Mouse (Mus musculus) frontal cortex, postnatal 14 days (tissue): ENCODE measurements at regions not wholly inside any gene's neighbourhood (a gene's known extent, or its start where the extent isn't known, plus 50 kb on each side); places are given as distances from the start of the nearest gene placed in this dataset.

ENCODE experiments used
- DNase-seq, 2 experiments: peaks; one replicate each; pipeline ENCODE4 v3.0.0; 2022; ENCODE audit warnings: low spot score in 2 of 2

DNA sequence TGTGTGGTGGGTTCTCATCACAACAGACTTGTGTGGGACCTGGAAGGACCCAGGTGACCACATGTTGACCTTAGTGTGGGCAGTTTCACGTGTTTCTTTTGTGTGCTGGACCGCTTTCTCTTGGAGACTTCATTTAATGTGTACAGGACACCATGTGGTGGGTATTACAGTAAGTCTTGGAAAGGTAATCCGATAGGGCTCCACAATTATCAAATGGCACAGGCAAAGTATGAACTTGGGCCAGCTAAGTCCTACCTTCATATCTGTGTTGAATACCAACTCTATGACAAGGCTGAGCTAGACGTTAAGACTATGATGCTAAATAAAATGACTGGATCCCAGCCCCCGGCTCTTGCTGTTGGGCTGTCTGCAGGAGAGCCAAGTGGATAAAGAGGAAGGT lies 173.5 kb downstream of the 1500009L16Rik start:
- no peak for DNase-seq

DNA sequence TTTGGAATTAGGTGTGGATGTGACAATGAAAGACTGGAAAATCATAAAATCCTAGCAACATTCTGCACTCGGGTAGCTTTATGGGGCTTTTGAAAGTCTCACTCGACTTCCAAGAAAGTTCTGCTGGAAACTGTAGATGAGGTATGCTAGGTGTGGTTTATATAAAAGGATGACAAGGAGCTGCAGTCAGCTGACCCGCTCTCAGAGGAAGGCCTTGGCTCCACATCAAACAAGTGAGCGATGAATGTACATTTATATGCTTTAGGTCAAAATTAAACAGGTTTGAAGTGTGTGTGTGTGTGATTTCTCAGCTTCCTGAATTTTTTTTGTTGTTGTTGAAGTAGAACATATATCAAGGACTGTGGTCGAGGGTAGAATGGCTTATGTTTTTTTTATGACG lies 174.9 kb downstream of the 1500009L16Rik start:
- no peak for DNase-seq

DNA sequence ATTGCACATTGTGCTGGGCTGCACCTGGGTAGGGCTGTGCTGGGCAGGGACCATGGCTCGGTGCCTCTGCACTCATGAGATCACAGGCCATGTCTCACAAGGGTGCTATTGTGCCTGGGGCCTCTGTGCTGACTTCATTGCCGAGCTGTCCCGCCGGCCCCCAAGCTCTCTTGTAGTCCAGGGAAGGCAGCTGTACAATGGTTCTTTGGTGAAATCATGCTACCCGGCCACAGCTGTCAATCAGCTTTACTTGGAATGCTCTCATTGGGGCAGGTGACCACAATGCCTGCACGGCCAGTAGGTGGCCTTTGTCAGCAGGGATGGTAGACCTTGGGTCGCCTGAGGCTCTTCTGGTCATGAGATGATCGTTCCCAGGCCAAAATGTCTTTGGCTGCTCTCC lies 184.1 kb downstream of the 1500009L16Rik start:
- DNase-seq: no peak

DNA sequence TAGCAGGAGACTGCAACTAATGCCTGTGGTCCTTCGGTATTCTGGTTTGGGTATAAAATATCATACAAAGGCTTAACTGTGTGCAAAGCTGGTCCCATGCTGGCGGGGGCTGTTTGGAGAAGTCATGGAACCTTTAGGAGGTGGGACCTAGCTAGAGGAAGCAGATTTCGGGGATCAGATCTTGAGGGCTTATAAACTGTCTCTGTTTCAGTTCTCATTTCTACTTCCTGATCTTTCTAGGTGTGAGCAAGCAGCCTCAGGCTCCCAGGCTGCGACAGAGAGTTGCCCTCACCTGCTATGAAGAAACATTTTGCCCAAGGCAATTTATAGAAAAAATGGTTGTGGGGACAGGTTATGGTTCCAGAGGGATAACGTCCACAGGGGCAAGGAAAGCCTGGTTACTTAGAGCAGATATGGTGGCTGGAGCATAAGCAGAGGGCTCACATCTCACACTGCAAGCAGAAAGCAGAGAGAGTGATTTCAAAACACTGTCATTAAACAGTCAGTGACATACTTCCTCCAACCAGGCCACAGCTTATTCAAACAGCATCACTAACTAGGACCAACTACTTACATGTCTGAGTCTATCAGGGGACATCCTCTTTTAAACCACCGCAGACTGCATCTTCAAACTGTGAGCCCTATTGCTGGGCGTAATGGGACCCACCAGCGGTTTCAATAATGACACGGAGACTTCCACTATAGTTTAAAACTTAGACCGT lies 188.1 kb downstream of the 1500009L16Rik start:
- no peak for DNase-seq

DNA sequence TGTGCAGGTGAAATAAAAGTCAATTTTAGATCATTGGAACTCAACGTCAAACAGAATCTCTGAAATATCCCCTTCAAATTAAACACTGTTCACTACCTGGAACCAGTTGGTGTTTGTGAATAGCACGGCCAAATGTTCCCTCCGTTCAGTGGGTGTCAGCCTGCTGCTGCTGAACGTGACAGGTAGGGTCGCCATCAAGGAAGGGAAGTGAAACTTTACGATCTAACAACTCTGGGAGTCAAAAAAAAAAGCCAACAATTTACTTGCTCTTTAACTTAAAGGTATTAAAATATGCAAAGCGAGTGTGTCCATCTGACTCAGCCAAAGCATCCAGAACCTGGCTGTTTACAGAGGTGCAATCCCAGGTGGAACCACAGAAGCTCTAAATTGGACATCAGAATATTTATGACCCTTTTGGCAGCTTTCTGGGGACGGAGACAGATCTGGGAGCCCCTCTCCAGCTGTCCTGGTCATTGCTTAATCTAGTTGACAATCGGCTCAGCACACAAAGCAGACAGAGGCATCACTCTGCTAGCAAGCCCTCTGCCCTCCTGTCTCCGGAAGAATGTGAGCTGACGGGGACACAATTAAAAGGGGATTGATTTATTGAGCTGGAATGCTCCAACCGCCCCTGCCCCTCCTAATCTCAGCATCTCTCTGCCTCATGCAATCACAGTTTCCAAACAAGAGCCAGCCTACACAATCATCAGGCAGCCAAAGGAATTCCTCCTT lies 191.9 kb downstream of the 1500009L16Rik start:
- no peak for DNase-seq

DNA sequence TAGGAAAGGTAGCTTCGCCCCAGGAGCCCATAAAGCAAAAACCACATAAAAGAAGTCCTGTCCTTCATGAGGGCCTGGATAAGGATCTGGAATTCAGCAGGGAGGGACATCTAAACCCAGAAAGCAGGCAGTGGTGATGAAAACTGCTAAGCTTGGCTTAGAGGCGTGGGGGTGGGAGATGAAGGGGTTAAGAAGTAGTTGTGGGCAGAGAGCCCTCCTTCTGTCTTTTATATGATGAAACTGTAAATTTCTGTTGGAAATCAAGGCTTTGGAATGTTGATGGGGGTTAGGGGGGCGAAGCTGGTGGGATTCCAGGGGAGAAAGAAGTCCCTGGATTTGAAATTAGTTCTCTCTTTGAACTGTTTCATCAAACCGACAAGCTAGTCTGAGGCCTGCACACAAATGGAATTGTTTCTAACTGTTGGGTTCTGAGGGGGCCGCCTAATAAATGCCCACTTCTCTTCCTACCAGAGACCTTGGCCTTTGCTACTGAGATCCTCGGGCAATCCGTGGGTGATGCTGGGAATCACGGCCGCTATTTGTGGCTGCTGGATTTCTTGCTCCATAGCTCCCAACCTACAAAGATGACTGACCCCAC lies 192.6 kb downstream of the 1500009L16Rik start:
- DNase-seq: no peak

DNA sequence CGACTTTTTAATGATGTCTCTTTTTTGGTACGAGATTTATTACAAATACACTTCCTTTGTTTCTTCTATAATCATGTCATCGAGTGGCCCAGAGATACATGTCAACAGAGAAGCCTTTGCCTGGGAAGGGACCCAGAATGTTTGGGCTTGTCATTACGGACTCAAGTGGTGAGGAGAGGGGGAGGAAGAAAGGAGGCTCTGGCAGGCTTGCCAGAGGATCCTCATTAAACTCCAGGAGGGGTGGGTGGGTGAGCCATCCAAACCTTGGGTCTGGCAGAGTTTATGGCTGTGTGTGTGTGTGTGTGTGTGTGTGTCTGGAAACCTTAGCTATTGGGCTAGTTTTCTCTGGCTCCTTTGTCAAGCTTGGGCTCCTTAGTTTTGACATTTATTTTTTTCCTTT lies 204.3 kb downstream of the 1500009L16Rik start:
- no peak for DNase-seq

DNA sequence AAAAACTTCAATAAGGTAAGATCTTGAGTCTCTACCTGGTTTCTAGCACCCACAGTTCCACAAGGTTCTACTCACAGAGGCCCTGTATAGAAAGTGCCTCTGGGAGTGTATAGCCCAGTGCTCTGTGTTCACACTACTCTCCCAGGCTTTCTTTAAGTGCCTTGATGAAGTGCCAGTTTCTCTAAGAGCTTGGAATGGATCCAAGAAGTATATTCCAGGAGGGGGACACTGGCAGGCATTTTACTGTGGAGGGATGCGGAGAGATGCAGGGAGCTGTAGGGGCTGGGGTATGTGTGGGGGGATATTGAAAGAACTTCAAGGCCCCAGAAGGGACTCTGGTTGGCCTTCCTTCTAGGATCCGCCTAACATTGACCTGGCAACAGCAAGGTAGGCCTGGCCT lies 204.9 kb downstream of the 1500009L16Rik start:
- no peak for DNase-seq

DNA sequence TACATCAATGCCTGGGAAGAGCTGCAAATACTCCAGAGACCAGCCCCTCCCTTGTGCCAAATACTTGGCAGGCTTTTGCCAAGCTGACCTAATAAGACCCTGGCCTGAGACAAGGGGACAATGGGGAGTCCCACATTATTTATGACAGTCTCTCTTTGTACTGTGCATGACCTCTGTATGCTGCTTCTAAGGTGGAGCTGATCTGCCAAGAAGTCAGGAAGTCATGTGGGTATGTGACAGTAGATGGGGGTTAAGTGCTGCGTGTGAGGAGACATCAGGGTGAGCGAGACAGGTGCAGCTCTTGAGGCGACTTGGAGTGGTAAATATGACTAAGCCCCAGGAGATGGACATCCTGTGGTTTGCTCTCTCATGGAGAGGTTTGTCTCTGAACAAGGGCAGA lies 209.1 kb downstream of the 1500009L16Rik start:
- no peak for DNase-seq

DNA sequence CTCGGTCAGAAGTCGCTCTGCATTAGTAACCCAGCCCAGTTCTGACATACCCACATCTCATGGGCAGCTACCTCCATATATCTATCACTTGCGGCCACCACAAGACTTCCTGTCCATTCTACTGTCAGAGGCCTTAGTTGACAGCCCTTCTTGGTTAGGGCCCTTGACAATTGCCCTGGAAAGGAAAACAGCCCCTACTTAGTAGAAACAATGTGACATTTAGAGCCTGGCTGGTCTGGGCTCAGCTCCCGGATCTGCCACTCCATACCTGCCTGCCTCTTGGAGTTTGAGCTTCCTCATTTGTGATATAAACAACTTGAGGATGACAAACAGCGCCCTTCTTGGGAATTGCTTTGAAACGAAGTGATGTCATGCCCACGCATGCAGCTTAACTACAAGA lies 210.5 kb downstream of the 1500009L16Rik start:
- no peak for DNase-seq

DNA sequence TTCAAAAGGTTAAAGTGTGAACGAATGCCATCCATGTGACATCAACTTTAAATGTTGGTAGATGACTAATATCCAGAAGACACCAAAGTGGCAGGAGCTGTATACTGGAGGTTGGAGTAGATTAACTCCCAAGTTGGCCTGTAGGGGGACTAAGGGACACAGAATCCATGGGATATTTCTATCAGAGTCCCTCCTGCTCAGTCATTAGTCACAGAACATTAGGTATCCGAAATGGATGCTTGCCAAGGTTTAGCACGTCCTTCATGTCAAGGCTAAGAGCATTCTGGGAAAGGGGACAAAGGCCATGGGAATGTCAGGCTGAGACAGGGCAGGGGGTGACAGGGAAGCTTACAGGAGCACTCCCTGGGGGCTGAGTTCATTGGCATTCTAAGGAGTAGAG lies 211.8 kb downstream of the 1500009L16Rik start:
- DNase-seq: no peak

DNA sequence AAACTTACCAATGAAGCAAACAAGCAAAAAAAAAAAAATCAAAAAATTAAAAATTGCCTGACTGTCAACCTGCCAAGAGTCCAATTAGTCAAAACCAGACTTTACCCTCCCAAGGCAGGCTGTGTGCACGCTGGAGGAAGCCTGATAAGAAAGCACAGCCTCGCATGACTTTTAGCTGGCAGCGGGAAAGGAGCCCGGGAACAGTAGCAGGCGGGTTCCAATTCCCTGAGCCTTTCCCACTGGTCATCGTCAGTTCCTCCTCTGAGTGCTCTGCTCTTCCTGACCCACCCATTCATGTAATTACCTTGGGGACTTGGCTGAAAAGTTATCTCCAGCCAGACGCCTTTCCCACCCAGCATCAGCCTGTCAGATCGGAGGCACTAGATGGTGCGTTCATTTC lies 214.5 kb downstream of the 1500009L16Rik start:
- DNase-seq: no peak

DNA sequence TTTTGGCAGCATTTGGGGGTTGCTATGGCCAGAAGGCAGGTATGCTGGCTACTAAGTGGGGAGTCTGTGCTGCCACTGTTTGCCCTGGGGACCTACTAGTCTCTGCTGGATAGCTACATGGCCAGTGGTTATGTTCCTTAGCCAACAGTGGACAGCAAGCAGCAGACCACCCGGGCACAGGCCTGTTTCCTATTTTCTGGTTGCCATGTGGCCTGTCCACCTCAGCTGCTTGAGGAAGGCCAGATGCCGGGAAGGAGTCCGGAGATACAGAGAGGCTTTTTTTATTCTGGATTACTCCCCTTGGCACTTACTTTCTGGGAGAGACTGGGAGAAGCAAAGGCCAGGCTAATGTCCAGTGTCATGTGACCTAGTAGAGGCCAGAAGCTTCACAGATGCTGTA lies 219.4 kb downstream of the 1500009L16Rik start:
- DNase-seq: no peak

DNA sequence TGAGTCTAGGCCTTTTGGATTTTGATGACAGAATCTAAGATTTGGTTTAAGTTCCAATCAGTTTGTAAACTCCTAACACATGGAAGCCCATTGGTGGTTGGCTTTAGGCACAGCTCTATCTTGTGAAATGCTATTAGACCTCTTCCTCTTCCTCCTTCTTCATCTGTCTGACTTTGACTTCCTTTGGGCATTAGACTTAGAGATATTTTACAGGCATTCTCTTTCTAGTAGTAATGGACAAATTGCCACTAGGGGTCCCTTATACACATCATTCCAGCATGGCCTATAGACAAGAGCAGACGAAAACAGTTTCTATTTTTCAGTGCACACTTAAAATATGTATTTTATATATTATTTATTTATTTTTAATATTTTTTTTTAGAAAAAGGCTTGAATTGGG lies 221.5 kb downstream of the 1500009L16Rik start:
- DNase-seq: no peak

DNA sequence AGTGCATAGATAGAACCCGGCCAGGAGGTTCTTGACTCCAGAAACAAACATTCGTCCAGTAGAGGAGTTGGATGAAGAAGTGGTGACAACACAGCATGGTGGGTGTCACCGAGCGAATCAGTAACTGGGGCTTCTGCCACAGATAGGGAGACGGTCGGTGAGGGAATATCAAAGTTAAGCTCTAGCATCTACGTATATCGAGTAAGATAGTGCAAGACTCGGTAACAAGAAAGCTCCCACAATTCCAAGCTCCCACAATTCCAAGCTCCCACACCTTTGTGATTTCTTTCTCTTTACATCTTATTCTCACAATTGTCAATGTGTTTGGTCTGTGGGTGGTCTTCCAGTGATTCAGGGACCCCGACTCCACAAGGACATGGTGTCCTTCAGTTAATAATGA lies 222.2 kb downstream of the 1500009L16Rik start:
- no peak for DNase-seq

DNA sequence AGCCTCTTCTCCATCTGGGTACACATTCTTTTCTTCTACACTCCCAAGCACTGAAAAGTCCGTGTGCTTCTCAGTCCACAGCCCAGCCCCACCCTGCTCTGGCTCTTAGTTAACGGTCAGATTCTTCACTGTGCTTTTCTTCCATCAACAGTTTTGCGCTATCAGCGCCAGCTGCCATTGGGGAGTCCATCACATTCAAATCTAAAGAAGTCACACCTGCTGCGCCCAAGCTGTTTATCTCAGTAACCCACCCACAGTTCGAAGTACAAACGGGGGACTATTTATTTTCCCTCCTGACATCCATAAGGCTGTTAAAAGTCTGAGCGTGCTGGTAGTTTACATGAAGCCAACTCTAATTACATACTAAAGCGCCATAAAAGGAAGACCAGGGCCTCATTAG lies 222.8 kb downstream of the 1500009L16Rik start:
- no peak for DNase-seq

DNA sequence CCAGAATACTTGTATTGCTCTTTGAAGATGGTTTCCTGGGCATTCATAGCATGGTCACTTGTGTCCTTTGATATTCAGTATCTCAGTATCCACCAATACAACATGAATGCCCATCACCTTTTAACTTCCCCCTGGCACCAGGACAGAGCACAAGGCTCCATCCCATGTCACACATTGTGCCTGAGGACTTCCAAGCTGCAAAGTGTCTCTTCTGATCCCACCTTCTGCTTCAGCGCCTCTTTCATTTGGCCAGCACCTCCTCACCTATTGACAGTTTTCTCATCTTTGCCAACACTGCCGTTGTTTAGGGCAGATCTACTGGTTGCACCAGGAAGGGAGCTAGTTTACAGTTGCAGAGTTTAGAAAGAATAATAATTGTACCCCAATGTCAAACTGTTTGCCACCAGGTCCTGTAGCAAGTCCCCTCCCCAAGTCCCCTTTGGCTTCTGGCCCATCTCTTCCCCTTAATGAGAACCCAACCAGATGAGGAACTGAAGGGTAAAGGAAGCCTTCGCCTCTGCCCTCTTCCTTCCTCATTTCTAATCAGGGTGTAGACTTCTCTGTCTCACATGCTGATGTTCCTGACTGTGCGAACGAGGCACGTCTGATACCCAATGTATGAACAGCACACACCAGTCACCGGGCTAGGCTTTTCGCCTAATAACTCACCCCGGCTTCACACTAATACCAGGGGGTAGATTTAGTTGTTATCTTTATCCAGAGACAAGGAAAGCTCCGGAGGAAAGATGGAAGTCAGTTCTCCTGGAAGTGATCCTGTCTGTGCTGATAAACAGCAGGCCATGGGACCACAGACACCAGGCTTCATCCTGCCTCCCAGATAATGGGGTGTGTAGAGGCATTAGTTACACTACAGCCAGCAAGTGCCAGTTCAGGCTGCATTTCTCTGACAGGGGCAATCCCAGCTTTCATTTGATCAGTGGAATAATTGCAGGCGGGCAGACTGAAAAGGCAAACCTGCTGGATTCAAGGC lies 223.8 kb downstream of the 1500009L16Rik start:
- no peak for DNase-seq

DNA sequence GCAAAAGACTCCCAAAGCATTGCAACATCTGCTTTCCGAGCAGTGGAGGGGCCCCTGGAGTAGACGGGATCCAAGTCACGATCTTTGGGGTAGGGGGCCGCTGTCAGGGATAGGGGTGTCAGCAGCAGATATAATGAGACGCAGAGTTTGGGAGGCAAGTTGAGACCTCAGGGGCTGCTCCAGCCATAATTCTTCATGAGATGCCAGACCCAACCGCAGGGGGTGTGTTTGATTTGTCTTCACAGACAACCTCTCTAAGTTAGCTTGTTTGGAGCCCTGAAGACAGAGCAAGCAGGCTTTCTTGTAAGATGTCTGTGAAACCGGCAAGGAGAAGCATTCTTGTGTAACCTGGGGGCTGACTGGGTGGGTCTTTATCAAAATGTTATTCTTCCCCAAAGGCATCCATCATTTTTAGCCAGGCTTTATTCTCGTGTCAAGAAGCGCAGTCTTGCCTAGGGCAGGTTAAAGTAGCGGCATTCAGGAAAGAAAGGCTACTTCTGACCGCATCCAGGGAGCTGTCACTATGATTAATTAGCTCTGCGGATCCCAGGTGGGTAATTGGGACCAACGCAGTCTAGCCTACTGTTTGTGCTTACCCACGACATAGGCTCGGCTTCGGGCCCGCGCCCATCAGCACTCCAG lies 234.6 kb downstream of the 1500009L16Rik start:
- no peak for DNase-seq

DNA sequence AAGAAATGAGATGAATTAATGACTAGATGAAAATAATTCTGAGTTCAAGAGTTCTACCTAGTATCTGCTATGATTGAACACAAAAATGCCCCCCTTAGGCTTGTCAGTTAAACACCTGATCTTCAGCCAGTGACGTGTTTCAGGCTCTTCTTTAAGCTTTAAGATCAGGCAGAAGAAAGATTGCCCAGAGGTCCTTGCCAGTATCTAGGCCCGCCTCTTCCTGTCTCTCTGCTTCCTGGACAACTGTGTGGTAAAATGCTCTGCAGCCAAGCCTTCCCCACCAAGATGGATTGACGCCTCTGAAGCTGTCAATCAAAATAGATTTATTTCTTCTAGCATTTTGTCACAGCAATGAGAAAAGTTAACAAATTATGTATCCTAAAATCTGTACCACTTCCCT lies 235.7 kb downstream of the 1500009L16Rik start:
- no peak for DNase-seq

DNA sequence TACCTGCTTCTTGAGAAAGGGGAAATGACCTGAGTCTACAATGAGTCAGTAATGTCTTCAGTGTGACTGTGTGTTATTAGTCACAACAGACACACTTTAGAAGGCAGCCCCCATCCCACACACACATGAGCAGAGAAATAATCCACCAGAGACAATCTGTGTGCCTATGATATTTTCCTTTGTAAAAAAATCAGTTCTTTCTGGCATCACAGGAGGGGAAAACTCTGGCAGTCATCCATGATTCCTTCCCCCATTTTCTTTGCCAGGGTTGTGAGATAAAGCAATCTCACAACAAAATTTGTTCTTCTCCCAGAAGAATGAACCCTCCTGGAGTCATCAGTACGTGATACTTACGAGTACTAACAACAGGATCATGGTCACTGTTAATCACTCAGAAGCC lies 236.2 kb downstream of the 1500009L16Rik start:
- no peak for DNase-seq

DNA sequence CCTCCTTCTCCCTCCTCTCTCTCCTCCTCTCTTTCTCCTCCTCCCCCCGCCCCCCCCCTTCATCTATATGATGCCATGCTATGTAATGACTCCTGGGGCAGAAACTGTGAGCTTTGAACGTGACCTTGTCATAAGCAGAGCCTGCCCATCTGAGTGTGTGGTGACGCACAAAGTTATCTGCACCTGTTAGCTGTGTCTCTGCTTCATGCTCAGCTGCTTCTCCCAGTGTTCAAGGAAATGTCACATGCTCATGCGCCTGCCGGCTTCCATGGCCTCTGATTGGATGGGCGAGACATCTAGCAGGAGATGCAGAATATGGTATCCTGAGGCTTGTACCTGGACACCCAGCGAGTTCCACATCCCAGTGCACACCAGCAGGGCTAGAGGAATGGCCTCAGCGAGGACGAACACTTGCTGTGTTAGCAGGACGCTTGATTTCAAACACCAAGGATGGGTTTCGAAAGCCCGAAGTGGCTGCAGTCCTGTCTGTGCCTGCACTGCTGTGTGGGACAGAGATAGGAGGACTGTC lies 240.6 kb downstream of the 1500009L16Rik start:
- no peak for DNase-seq
